In the genomic region with DNA sequence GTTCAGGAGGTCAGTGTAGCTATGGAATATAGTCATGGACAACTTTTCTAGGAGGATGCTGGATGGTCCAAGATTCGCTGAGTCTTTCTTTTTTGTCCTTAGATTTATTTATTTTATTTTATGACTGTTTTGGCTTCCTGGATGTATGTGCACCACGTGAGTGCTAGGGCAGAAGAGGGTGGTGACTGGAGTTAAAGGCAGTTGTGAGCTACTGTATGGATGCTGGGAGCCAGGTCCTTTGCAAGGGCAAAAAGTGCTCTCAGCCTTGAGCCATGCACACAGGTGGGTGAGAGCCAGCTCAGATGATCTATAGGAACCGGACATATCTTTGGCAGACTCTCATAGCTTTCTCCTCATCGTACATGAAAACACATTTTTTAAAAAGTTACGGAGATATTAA, we compare ENCODE assay signal across 8 mouse cellular contexts. TPM values are rescaled to one million over a fixed set of nuclear protein-coding genes. Genes with fewer than 3 reads are reported as not detected.
DNase-seq lines count a peak whose midpoint lies in the region; ATAC-seq and TF ChIP-seq lines count a peak whose summit lies in the region.

No protein-coding gene starts in this region.

- TF ChIP-seq CTCF in cerebellum, adult 2 months (IDR thresholded peaks at IDR 0.05; ENCODE audit: borderline replicate concordance, insufficient read depth, low read depth, low read length) = no peak

- DNase-seq in cerebellum, adult 2 months = peak in 1 of 2 experiments; percentile 11
- no peak for DNase-seq in limb, embryonic 11.5 days (ENCODE audit: low spot score)
- no peak for DNase-seq in adrenal gland, adult 2 months
- DNase-seq in adrenal gland, adult (ENCODE audit: inconsistent age in 2 of 2, low spot score in 1 of 2) = no peak

- WGBS in cerebellum, adult 2 months = 19% methylated on average over 5 of the region's 5 CpGs
- WGBS in limb, embryonic 11.5 days = 21% methylated on average over 5 of the region's 5 CpGs
- WGBS in stomach, embryonic 14.5 days = 19% methylated on average over 5 of the region's 5 CpGs

- H3K4me3 ChIP-seq in cerebellum, adult 2 months (replicated peaks; ENCODE audit: insufficient read depth, low read depth, low read length) = peak overlapping the region; percentile 75
- peak overlapping the region; percentile 91 for H3K4me3 ChIP-seq in megakaryocyte, embryonic 14.5 days (replicated peaks)
- peak overlapping the region; percentile 63 for H3K4me3 ChIP-seq in limb, embryonic 11.5 days (ENCODE audit: low read depth, low read length)
- H3K4me3 ChIP-seq in stomach, embryonic 14.5 days (ENCODE audit: low read depth, low read length) = peak overlapping the region; percentile 64

- H3K36me3 ChIP-seq in megakaryocyte, embryonic 14.5 days (replicated peaks; ENCODE audit: low read length) = no peaks in the 10 kb centered on the region
- H3K36me3 ChIP-seq in limb, embryonic 11.5 days (ENCODE audit: control insufficient read depth, insufficient read depth, low read length) = no peaks in the 10 kb centered on the region
- H3K36me3 ChIP-seq in stomach, embryonic 14.5 days (ENCODE audit: control insufficient read depth, insufficient read depth, low read length) = no peaks in the 10 kb centered on the region

- no peak for TF ChIP-seq POLR2A in cerebellum, adult 2 months (IDR thresholded peaks at IDR 0.05; ENCODE audit: borderline replicate concordance, insufficient read depth, low read length)

- H3K9ac ChIP-seq in limb, embryonic 11.5 days (ENCODE audit: low read length) = no peak overlapping the region
- H3K9ac ChIP-seq in stomach, embryonic 14.5 days (replicated peaks; ENCODE audit: low read depth, low read length) = no peak overlapping the region

- H3K4me2 ChIP-seq in limb, embryonic 11.5 days (ENCODE audit: low read depth, severe bottlenecking) = peak overlapping the region; percentile 81
- peak overlapping the region; percentile 88 for H3K4me2 ChIP-seq in stomach, embryonic 14.5 days (replicated peaks; ENCODE audit: low read depth, low read length)

- peaks cover 6% of the 10 kb centered on the region; the same call in 1 of the 2 replicates for H3K4me1 ChIP-seq in cerebellum, adult 2 months (ENCODE audit: control insufficient read depth, insufficient read depth, low read length)
- H3K4me1 ChIP-seq in megakaryocyte, embryonic 14.5 days = peaks cover 20% of the 10 kb centered on the region
- no peaks in the 10 kb centered on the region for H3K4me1 ChIP-seq in limb, embryonic 11.5 days (ENCODE audit: control insufficient read depth, insufficient read depth, low read length)
- peaks cover 5% of the 10 kb centered on the region; the same call in 1 of the 2 replicates for H3K4me1 ChIP-seq in stomach, embryonic 14.5 days (ENCODE audit: control insufficient read depth, insufficient read depth, low read length)

- no peaks in the 10 kb centered on the region for H3K9me3 ChIP-seq in megakaryocyte, embryonic 14.5 days
- H3K9me3 ChIP-seq in limb, embryonic 11.5 days (ENCODE audit: control insufficient read depth, low read length) = no peaks in the 10 kb centered on the region
- H3K9me3 ChIP-seq in stomach, embryonic 14.5 days (ENCODE audit: control insufficient read depth, low read depth, low read length) = no peaks in the 10 kb centered on the region

- H3K27me3 ChIP-seq in cerebellum, adult 2 months (ENCODE audit: control insufficient read depth, insufficient read depth, low read length) = no peaks in the 10 kb centered on the region
- H3K27me3 ChIP-seq in megakaryocyte, embryonic 14.5 days (replicated peaks) = peaks cover 22% of the 10 kb centered on the region
- H3K27me3 ChIP-seq in limb, embryonic 11.5 days (ENCODE audit: control insufficient read depth, insufficient read depth, low read length) = no peaks in the 10 kb centered on the region
- H3K27me3 ChIP-seq in stomach, embryonic 14.5 days (ENCODE audit: control insufficient read depth, insufficient read depth, low read length) = no peaks in the 10 kb centered on the region

- no peak overlapping the region for H3K27ac ChIP-seq in cerebellum, adult 2 months (ENCODE audit: insufficient read depth, low read length)
- H3K27ac ChIP-seq in limb, embryonic 11.5 days (replicated peaks; ENCODE audit: low read depth, low read length) = no peak overlapping the region
- no peak overlapping the region for H3K27ac ChIP-seq in stomach, embryonic 14.5 days (ENCODE audit: low read length)

- ATAC-seq in cerebellum, adult (ENCODE audit: insufficient number of reproducible peaks, low FRiP score, low TSS enrichment) = no peak
- ATAC-seq in megakaryocyte, adult 5-6 weeks (ENCODE audit: poor library complexity, severe bottlenecking) = no peak
- ATAC-seq in limb, embryonic 11.5 days (ENCODE audit: insufficient number of reproducible peaks, low FRiP score, low TSS enrichment, low read depth) = no peak
- no peak for ATAC-seq in stomach, embryonic 14.5 days (ENCODE audit: insufficient number of reproducible peaks, insufficient read depth, low FRiP score, low read depth)

RNA-seq across cellular contexts. Expression of a gene that starts 0.4 kb away (rescaled TPM):
- 45.6 and 45.7 TPM in 2 replicates for polyA plus RNA-seq in cerebellum, adult 2 months (2012; rRNA removed)
- 2.4 TPM in 1 of 2 replicates, not detected in the other for polyA plus RNA-seq in megakaryocyte, embryonic 14.5 days (2012; ENCODE audit: insufficient read depth, low replicate concordance)
- 126 and 133 TPM in 2 replicates for total RNA-seq in megakaryocyte, adult 5-6 weeks (2015)
- 114 and 125 TPM in 2 replicates for total RNA-seq in megakaryocyte, adult 5-6 weeks (2017)
- polyA plus RNA-seq in limb, embryonic 11.5 days (2014; fragmentation: Nextera tagmentation; extraction: Ambion mirVana) = 16.8 and 19.1 TPM in 2 replicates
- polyA plus RNA-seq in stomach, embryonic 14.5 days (2014; fragmentation: Nextera tagmentation; extraction: Ambion mirVana) = 17.6 and 20.0 TPM in 2 replicates
- 10 to 100 TPM; 36.2 to 69.2 TPM for total RNA-seq in adrenal gland, adult 2 months (2021)
- polyA plus RNA-seq in adrenal gland, adult 2 months (2012; rRNA removed) = 0.81 and 0.95 TPM in 2 replicates

RNA-seq across cellular contexts. Expression of a gene that starts 53.1 kb away (rescaled TPM):
- 87.6 and 91.4 TPM in 2 replicates for polyA plus RNA-seq in cerebellum, adult 2 months (2012; rRNA removed)
- polyA plus RNA-seq in megakaryocyte, embryonic 14.5 days (2012; ENCODE audit: insufficient read depth, low replicate concordance) = 13.1 and 22.3 TPM in 2 replicates
- 179 and 190 TPM in 2 replicates for total RNA-seq in megakaryocyte, adult 5-6 weeks (2015)
- 242 and 272 TPM in 2 replicates for total RNA-seq in megakaryocyte, adult 5-6 weeks (2017)
- polyA plus RNA-seq in limb, embryonic 11.5 days (2014; fragmentation: Nextera tagmentation; extraction: Ambion mirVana) = 677 and 697 TPM in 2 replicates
- polyA plus RNA-seq in stomach, embryonic 14.5 days (2014; fragmentation: Nextera tagmentation; extraction: Ambion mirVana) = 500 and 504 TPM in 2 replicates
- total RNA-seq in adrenal gland, adult 2 months (2021) = 10 to 100 TPM; 58.8 to 97.3 TPM
- 5.3 and 5.9 TPM in 2 replicates for polyA plus RNA-seq in adrenal gland, adult 2 months (2012; rRNA removed)

RNA-seq across cellular contexts. Expression of a gene that starts 53.6 kb away (rescaled TPM):
- polyA plus RNA-seq in cerebellum, adult 2 months (2012; rRNA removed) = 629 and 642 TPM in 2 replicates
- 101 and 192 TPM in 2 replicates for polyA plus RNA-seq in megakaryocyte, embryonic 14.5 days (2012; ENCODE audit: insufficient read depth, low replicate concordance)
- total RNA-seq in megakaryocyte, adult 5-6 weeks (2015) = 1,149 and 1,154 TPM in 2 replicates
- total RNA-seq in megakaryocyte, adult 5-6 weeks (2017) = 1,039 and 1,264 TPM in 2 replicates
- 1,465 and 1,829 TPM in 2 replicates for polyA plus RNA-seq in limb, embryonic 11.5 days (2014; fragmentation: Nextera tagmentation; extraction: Ambion mirVana)
- polyA plus RNA-seq in stomach, embryonic 14.5 days (2014; fragmentation: Nextera tagmentation; extraction: Ambion mirVana) = 1,176 and 1,224 TPM in 2 replicates
- total RNA-seq in adrenal gland, adult 2 months (2021) = 100 to 1,000 TPM; 435 to 575 TPM
- polyA plus RNA-seq in adrenal gland, adult 2 months (2012; rRNA removed) = 35.2 and 41.0 TPM in 2 replicates
